Mouse (Mus musculus): Measurements from ENCODE around the gene Thap8. TPM values are rescaled to one million over a fixed set of nuclear protein-coding genes. Genes with fewer than 3 reads are reported as not detected.

Thap8 gene
- polyA plus RNA-seq, 1 experiment from 2014 or later = 0.40 TPM

DNA sequence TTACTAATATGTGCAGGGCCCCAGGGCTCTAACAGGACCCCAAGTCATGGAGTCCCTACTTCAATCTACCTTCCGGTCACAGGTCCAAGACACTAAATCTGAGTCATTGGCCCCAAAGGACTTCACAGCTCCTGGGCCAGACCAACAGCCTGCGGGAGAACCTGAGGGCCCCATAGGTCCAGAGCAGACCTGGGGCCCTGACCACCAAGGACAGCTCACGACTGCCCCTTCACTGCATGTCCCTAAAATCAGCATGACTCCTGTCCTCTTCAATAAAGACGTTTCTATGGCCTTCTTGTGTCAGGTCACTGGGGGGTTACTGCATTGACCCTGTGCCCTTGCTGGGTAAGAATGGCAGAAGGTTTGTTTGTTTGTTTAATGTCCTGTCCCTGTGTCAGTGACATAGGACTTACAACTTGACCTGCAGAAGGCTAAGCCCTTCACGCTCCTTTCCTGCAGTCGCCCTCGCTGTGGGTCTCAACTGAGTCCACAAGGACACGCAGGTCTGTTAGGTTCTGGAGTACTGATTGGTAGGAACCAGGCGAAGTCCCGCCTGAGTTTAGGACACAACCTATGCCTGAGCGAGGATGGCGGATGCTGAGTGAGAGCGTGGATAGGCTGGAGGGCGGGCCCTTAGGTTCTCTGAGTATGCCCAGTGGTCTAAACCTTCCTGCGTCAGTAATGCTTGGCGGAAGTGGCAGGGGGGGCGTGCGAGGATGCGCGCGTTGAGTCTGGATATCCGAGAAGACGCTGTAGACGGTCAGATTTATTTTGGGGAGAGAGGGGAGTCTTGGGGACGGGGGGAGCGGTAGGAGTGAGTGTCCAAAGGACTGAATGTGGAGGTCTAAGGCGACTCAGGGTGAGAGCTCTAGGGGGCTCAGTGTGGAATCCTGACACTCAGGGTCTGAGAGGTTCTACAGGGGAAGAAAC is 28.4 kb downstream of the Thap8 start, which contains the start of gene Alkbh6:
Alkbh6 (plus strand) TSS at position 642 of the 930 bp plus-strand sequence.
- Histone ChIP-seq H3K9me3 (no peaks in the 10 kb centered on the region), H3K9ac (peak within 1 kb of the TSS; percentile 77), H3K4me2 (replicated peaks) (peak within 1 kb of the TSS; percentile 87), H3K27ac (peak within 1 kb of the TSS; percentile 58), H3K4me1 (peaks cover 12% of the 10 kb centered on the region), H3K4me3 (peak within 1 kb of the TSS; percentile 71), H3K36me3 (peaks cover 45% of the 10 kb centered on the region), H3K27me3 (no peaks in the 10 kb centered on the region)
- peak; percentile 100 for ATAC-seq (ENCODE audit: insufficient number of reproducible peaks, insufficient read depth, low FRiP score, low TSS enrichment)
- WGBS = 3% methylated on average over 27 of the region's 27 CpGs

- Histone ChIP-seq H3K4me1 (peaks cover 17% of the 10 kb centered on the region), H3K4me3 (peak overlapping the region; percentile 71), H3K27ac (no peak overlapping the region), H3K9ac (peak overlapping the region; percentile 77), H3K9me3 (no peaks in the 10 kb centered on the region), H3K27me3 (no peaks in the 10 kb centered on the region), H3K36me3 (peaks cover 37% of the 10 kb centered on the region), H3K4me2 (replicated peaks) (peak overlapping the region; percentile 87)
- ATAC-seq (ENCODE audit: insufficient number of reproducible peaks, insufficient read depth, low FRiP score, low TSS enrichment) = no peak
- WGBS = 60% methylated on average over 15 of the region's 15 CpGs
These were observed 29.7 kb downstream of the Thap8 start for GRCm38 (mm10) chr7:30309395-30310129.

DNA sequence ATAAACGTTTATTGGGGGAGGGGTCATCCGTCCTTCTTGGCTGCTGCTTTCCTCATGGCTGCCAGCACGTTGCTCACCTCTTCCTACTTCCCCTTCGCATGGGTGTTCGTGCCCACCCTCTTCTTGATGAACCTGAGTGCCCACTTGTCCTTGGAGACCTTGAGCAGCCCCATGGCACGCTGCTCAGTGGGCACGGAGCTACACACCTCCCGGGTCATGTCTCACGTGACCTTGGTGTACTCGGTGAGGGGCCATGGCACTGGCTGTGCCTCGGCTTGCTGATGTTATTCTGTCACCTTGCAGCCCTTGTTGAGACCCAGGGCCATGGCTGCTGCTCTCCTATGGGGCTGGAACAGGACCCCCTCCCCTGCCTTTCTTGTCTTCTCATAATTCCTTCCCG is 30.2 kb downstream of the Thap8 start:
- ATAC-seq (ENCODE audit: insufficient number of reproducible peaks, insufficient read depth, low FRiP score, low TSS enrichment) = no peak
- Histone ChIP-seq H3K4me3 (no peak overlapping the region), H3K27me3 (no peaks in the 10 kb centered on the region), H3K4me2 (replicated peaks) (no peak overlapping the region), H3K9ac (no peak overlapping the region), H3K36me3 (peaks cover 36% of the 10 kb centered on the region), H3K4me1 (peaks cover 22% of the 10 kb centered on the region), H3K9me3 (no peaks in the 10 kb centered on the region), H3K27ac (no peak overlapping the region)
- WGBS = 88% methylated on average over 12 of the region's 12 CpGs

DNA sequence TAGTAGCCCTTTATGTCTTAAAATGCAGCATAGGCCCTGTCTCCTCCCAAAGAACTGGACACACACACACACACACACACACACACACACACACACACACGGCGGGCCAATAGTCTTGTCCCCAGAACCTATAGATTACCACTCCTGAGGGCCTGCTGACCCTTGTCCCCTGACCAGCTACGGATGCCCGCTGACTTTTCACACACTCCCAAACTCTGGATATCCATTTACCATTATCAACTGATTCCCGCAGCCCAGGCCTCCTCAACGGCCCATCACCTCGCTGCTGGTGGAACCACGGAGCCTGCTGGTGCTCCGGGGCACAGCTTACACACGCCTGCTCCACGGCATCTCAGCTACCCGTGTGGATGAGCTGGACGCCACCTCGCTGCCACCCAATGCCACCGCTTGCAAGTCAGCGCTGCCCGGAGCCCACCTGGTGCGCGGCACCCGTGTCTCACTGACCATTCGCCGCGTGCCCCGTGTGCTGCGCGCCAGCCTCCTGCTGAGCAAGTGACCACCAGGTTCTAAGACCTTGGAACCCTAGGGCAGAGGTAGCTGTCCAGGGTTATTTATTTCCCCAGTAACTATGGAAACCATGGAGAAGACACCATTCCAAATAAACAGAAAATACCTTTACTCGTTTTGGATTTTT is 33.9 kb downstream of the Thap8 start:
- Histone ChIP-seq H3K27ac (no peak overlapping the region), H3K4me2 (replicated peaks) (0 out of 2 replicates have a peak overlapping the region, but pooled peaks have one; percentile 14), H3K4me3 (no peak overlapping the region), H3K9me3 (no peaks in the 10 kb centered on the region), H3K9ac (no peak overlapping the region), H3K4me1 (peaks cover 25% of the 10 kb centered on the region), H3K27me3 (no peaks in the 10 kb centered on the region), H3K36me3 (peaks cover 24% of the 10 kb centered on the region; the same call in 1 of the 2 replicates)
- no peak for ATAC-seq (ENCODE audit: insufficient number of reproducible peaks, insufficient read depth, low FRiP score, low TSS enrichment)
- 43% methylated on average over 27 of the region's 27 CpGs for WGBS

GRCm38 (mm10) chr7:30314721-30315155 is 34.8 kb downstream of the Thap8 start, which contains the start of gene Syne4:
Syne4 (plus strand) TSS chr7:30314807.
- peaks cover 27% of the 10 kb centered on the region for H3K36me3 ChIP-seq

GRCm38 (mm10) chr7:30315559-30316529 is 36.0 kb downstream of the Thap8 start:
- 0 out of 2 replicates have a peak overlapping the region, but pooled peaks have one; percentile 81 for H3K27ac ChIP-seq
- H3K4me3 ChIP-seq = peak overlapping the region; percentile 52
- no peak overlapping the region; the same call in 1 of the 2 replicates for H3K9ac ChIP-seq
- peaks cover 24% of the 10 kb centered on the region for H3K36me3 ChIP-seq
- H3K9me3 ChIP-seq = no peaks in the 10 kb centered on the region
- H3K4me2 ChIP-seq (replicated peaks) = peak overlapping the region; percentile 71
- WGBS = 70% methylated on average over 13 of the region's 13 CpGs
- no peak for ATAC-seq (ENCODE audit: insufficient number of reproducible peaks, insufficient read depth, low FRiP score, low TSS enrichment)
- H3K4me1 ChIP-seq = peaks cover 21% of the 10 kb centered on the region
- no peaks in the 10 kb centered on the region for H3K27me3 ChIP-seq

More at GRCm38 (mm10) chr7:30314721-30315155, 34.8 kb downstream of the Thap8 start, which contains the start of gene Syne4:
- Histone ChIP-seq H3K9me3 (no peaks in the 10 kb centered on the region), H3K27me3 (no peaks in the 10 kb centered on the region), H3K4me2 (replicated peaks) (peak within 1 kb of the TSS; percentile 71), H3K4me1 (peaks cover 19% of the 10 kb centered on the region), H3K9ac (peak within 1 kb of the TSS; percentile 62), H3K4me3 (peak within 1 kb of the TSS; percentile 52), H3K27ac (peak within 1 kb of the TSS; percentile 81)
- ATAC-seq (ENCODE audit: insufficient number of reproducible peaks, insufficient read depth, low FRiP score, low TSS enrichment) = peak; percentile 73; the same call in 1 of the 2 replicates
- WGBS = under 1% methylated on average over 9 of the region's 9 CpGs

GRCm38 (mm10) chr7:30318142-30318541 is 38.2 kb downstream of the Thap8 start:
- Histone ChIP-seq H3K36me3 (peaks cover 10% of the 10 kb centered on the region; the same call in 1 of the 2 replicates), H3K4me2 (replicated peaks) (no peak overlapping the region), H3K27me3 (no peaks in the 10 kb centered on the region), H3K4me1 (peaks cover 27% of the 10 kb centered on the region), H3K27ac (no peak overlapping the region), H3K9me3 (no peaks in the 10 kb centered on the region), H3K9ac (no peak overlapping the region), H3K4me3 (no peak overlapping the region)
- ATAC-seq (ENCODE audit: insufficient number of reproducible peaks, insufficient read depth, low FRiP score, low TSS enrichment) = no peak
- WGBS = 84% methylated on average over 3 of the region's 3 CpGs

DNA sequence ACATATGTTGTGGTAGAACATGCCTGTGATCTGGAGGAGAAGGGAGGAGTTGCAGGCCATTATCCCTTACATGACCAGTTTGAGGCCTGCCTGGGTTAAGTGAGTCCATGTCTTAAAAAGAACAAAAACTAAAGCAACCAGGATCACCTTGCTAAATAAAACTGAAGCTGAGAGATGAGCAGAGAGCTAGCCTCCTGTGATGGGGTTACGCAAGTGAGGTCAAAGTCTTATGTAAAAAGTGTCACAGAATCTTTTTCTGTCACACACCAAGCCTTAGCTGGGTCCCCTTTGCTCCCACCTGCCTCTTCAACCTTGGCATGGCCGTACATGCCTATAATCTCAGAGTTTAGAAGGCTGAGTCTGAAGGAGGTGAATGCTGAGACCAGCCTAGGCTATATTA is 41.1 kb downstream of the Thap8 start:
- WGBS = 85% methylated on average over 2 of the region's 2 CpGs
- H3K36me3 ChIP-seq = peaks cover 10% of the 10 kb centered on the region; the same call in 1 of the 2 replicates
- no peak overlapping the region for H3K27ac ChIP-seq
- no peak for ATAC-seq (ENCODE audit: insufficient number of reproducible peaks, insufficient read depth, low FRiP score, low TSS enrichment)
- H3K9me3 ChIP-seq = no peaks in the 10 kb centered on the region
- H3K27me3 ChIP-seq = no peaks in the 10 kb centered on the region
- H3K4me1 ChIP-seq = peaks cover 8% of the 10 kb centered on the region
- H3K9ac ChIP-seq = no peak overlapping the region
- H3K4me2 ChIP-seq (replicated peaks) = peak overlapping the region; percentile 63
- peak overlapping the region; percentile 67 for H3K4me3 ChIP-seq

DNA sequence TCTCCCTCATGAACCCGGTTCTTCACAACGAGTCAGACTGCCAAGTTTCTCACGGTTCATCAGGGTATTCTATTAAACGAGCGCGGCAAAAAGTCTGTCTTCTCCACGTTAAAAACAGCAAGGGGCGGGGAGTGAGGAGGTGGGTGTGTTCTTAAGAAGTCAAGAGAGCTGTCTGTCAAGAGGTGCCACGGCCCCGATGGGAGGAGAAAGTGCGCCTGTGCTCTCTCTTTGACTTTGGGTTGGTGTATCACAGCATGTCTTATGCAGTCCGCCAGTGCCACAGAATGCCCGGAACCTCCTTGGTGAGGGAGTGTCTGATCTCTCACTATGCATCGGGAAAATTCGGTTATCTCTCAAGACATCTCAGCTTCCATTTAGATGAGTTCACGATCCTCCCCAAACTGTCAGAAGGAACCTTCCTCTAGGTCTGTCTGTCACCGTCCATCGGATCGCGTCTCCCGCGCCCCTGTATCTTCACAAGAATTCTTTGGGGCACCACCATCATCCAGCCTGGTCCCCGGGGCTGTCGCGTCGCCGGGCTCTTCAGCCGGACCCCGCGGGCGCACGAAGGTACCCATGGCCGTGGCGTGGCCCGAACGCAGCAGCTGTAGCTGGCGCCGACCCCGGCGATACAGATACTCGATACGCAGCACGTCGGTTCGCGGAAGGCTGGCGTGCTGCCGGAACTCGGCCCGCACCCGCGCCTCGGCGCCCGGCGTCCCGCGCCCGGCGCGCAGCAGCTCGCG is 41.8 kb downstream of the Thap8 start, which contains the start of gene E130208F15Rik:
E130208F15Rik (plus strand) TSS at position 202 of the 746 bp plus-strand sequence.
- Histone ChIP-seq H3K27ac (peak within 1 kb of the TSS; percentile 83), H3K4me1 (peaks cover 8% of the 10 kb centered on the region), H3K9ac (peak within 1 kb of the TSS; percentile 76), H3K4me2 (replicated peaks) (peak within 1 kb of the TSS; percentile 63), H3K27me3 (no peaks in the 10 kb centered on the region), H3K9me3 (no peaks in the 10 kb centered on the region), H3K36me3 (peaks cover 10% of the 10 kb centered on the region; the same call in 1 of the 2 replicates), H3K4me3 (peak within 1 kb of the TSS; percentile 67)
- under 1% methylated on average over 63 of the region's 63 CpGs for WGBS
- ATAC-seq (ENCODE audit: insufficient number of reproducible peaks, insufficient read depth, low FRiP score, low TSS enrichment) = peak; percentile 36; the same call in 1 of the 2 replicates

Data from embryonic facial prominence, embryonic 12.5 days (tissue).